Mouse (Mus musculus): ENCODE data around the gene Cnih2.

GRCm38 (mm10) chr19:5085145-5085863 lies 13.0 kb downstream of the Cnih2 start, which contains the start of gene Tmem151a:
- TF ChIP-seq EP300 (IDR thresholded peaks at IDR 0.05; ENCODE audit: insufficient read depth, low read depth, low read length): no peak
- TF ChIP-seq POLR2A (IDR thresholded peaks at IDR 0.05; ENCODE audit: insufficient read depth, low read depth, low read length): no peak
- no peak for TF ChIP-seq CTCF (IDR thresholded peaks at IDR 0.05)

All from heart, adult 2 months (tissue).